Mouse (Mus musculus): ENCODE measurements at regions not wholly inside any gene's neighbourhood (a gene's known extent, or its start where the extent isn't known, plus 50 kb on each side); places are given as distances from the start of the nearest gene placed in this dataset.

GRCm38 (mm10) chr17:41990804-41991203, 324.9 kb upstream of the Ptchd4 start:
- Histone ChIP-seq H3K27ac (ENCODE audit: insufficient read depth, low read length) (no peak overlapping the region), H3K27me3 (ENCODE audit: control insufficient read depth, insufficient read depth, low read length) (no peaks in the 10 kb centered on the region), H3K4me1 (ENCODE audit: control insufficient read depth, insufficient read depth, low read length) (no peaks in the 10 kb centered on the region), H3K4me3 (replicated peaks; ENCODE audit: insufficient read depth, low read depth, low read length) (no peak overlapping the region)
- no peak for DNase-seq
- no peak for TF ChIP-seq CTCF (IDR thresholded peaks at IDR 0.05; ENCODE audit: borderline replicate concordance, insufficient read depth, low read depth, low read length)
- no peak for TF ChIP-seq POLR2A (IDR thresholded peaks at IDR 0.05; ENCODE audit: borderline replicate concordance, insufficient read depth, low read length)
- 90% methylated on average over 9 of the region's 9 CpGs for WGBS

- TF ChIP-seq POLR2A (IDR thresholded peaks at IDR 0.05; ENCODE audit: borderline replicate concordance, insufficient read depth, low read length) (no peak), CTCF (IDR thresholded peaks at IDR 0.05; ENCODE audit: borderline replicate concordance, insufficient read depth, low read depth, low read length) (no peak)
- no peak for DNase-seq
Observed at GRCm38 (mm10) chr17:42008415-42008814, 307.3 kb upstream of the Ptchd4 start.

GRCm38 (mm10) chr17:42024295-42024694, 291.5 kb upstream of the Ptchd4 start:
- no peak overlapping the region for H3K27ac ChIP-seq (ENCODE audit: insufficient read depth, low read length)
- no peak for DNase-seq
- WGBS, result 63% methylated on average over 2 of the region's 2 CpGs
- peaks cover 5% of the 10 kb centered on the region for H3K4me1 ChIP-seq (ENCODE audit: control insufficient read depth, insufficient read depth, low read length)
- no peak overlapping the region for H3K4me3 ChIP-seq (replicated peaks; ENCODE audit: insufficient read depth, low read depth, low read length)
- no peaks in the 10 kb centered on the region for H3K27me3 ChIP-seq (ENCODE audit: control insufficient read depth, insufficient read depth, low read length)
- TF ChIP-seq CTCF (IDR thresholded peaks at IDR 0.05; ENCODE audit: borderline replicate concordance, insufficient read depth, low read depth, low read length) (no peak), POLR2A (IDR thresholded peaks at IDR 0.05; ENCODE audit: borderline replicate concordance, insufficient read depth, low read length) (no peak)

More at GRCm38 (mm10) chr17:42008415-42008814, 307.3 kb upstream of the Ptchd4 start:
- Histone ChIP-seq H3K4me3 (replicated peaks; ENCODE audit: insufficient read depth, low read depth, low read length) (no peak overlapping the region), H3K27ac (ENCODE audit: insufficient read depth, low read length) (no peak overlapping the region), H3K4me1 (ENCODE audit: control insufficient read depth, insufficient read depth, low read length) (no peaks in the 10 kb centered on the region), H3K27me3 (ENCODE audit: control insufficient read depth, insufficient read depth, low read length) (no peaks in the 10 kb centered on the region)

- H3K27ac ChIP-seq (ENCODE audit: insufficient read depth, low read length), result no peak overlapping the region
- TF ChIP-seq POLR2A (IDR thresholded peaks at IDR 0.05; ENCODE audit: borderline replicate concordance, insufficient read depth, low read length) (no peak), CTCF (IDR thresholded peaks at IDR 0.05; ENCODE audit: borderline replicate concordance, insufficient read depth, low read depth, low read length) (no peak)
- no peaks in the 10 kb centered on the region for H3K27me3 ChIP-seq (ENCODE audit: control insufficient read depth, insufficient read depth, low read length)
- no peak for DNase-seq
- no peak overlapping the region for H3K4me3 ChIP-seq (replicated peaks; ENCODE audit: insufficient read depth, low read depth, low read length)
- peaks cover 5% of the 10 kb centered on the region for H3K4me1 ChIP-seq (ENCODE audit: control insufficient read depth, insufficient read depth, low read length)
Observed at GRCm38 (mm10) chr17:42027253-42027652, 288.5 kb upstream of the Ptchd4 start.

GRCm38 (mm10) chr17:42029452-42029851, 286.3 kb upstream of the Ptchd4 start:
- 14% methylated on average over 3 of the region's 3 CpGs for WGBS

GRCm38 (mm10) chr17:42037089-42037488, 278.7 kb upstream of the Ptchd4 start:
- no peak for DNase-seq
- 90% methylated on average over 2 of the region's 2 CpGs for WGBS
- Histone ChIP-seq H3K27ac (ENCODE audit: insufficient read depth, low read length) (no peak overlapping the region), H3K27me3 (ENCODE audit: control insufficient read depth, insufficient read depth, low read length) (no peaks in the 10 kb centered on the region), H3K4me3 (replicated peaks; ENCODE audit: insufficient read depth, low read depth, low read length) (no peak overlapping the region), H3K4me1 (ENCODE audit: control insufficient read depth, insufficient read depth, low read length) (no peaks in the 10 kb centered on the region)
- no peak for TF ChIP-seq POLR2A (IDR thresholded peaks at IDR 0.05; ENCODE audit: borderline replicate concordance, insufficient read depth, low read length)
- no peak for TF ChIP-seq CTCF (IDR thresholded peaks at IDR 0.05; ENCODE audit: borderline replicate concordance, insufficient read depth, low read depth, low read length)

More at GRCm38 (mm10) chr17:42029452-42029851, 286.3 kb upstream of the Ptchd4 start:
- Histone ChIP-seq H3K27me3 (ENCODE audit: control insufficient read depth, insufficient read depth, low read length) (no peaks in the 10 kb centered on the region), H3K27ac (ENCODE audit: insufficient read depth, low read length) (no peak overlapping the region), H3K4me3 (replicated peaks; ENCODE audit: insufficient read depth, low read depth, low read length) (no peak overlapping the region), H3K4me1 (ENCODE audit: control insufficient read depth, insufficient read depth, low read length) (peaks cover 5% of the 10 kb centered on the region)
- TF ChIP-seq CTCF (IDR thresholded peaks at IDR 0.05; ENCODE audit: borderline replicate concordance, insufficient read depth, low read depth, low read length) (no peak), POLR2A (IDR thresholded peaks at IDR 0.05; ENCODE audit: borderline replicate concordance, insufficient read depth, low read length) (no peak)
- peak in 1 of 2 experiments; percentile 24 for DNase-seq

- Histone ChIP-seq H3K4me3 (replicated peaks; ENCODE audit: insufficient read depth, low read depth, low read length) (no peak overlapping the region), H3K27me3 (ENCODE audit: control insufficient read depth, insufficient read depth, low read length) (no peaks in the 10 kb centered on the region), H3K27ac (ENCODE audit: insufficient read depth, low read length) (no peak overlapping the region), H3K4me1 (ENCODE audit: control insufficient read depth, insufficient read depth, low read length) (no peaks in the 10 kb centered on the region)
- TF ChIP-seq CTCF (IDR thresholded peaks at IDR 0.05; ENCODE audit: borderline replicate concordance, insufficient read depth, low read depth, low read length) (no peak), POLR2A (IDR thresholded peaks at IDR 0.05; ENCODE audit: borderline replicate concordance, insufficient read depth, low read length) (no peak)
- DNase-seq, result no peak
- WGBS, result 73% methylated on average over 5 of the region's 5 CpGs
Observed at GRCm38 (mm10) chr17:42049779-42050515, 265.8 kb upstream of the Ptchd4 start.

GRCm38 (mm10) chr17:42090764-42091452, 224.8 kb upstream of the Ptchd4 start:
- DNase-seq, result peak; percentile 8 to 66
- Histone ChIP-seq H3K4me1 (ENCODE audit: control insufficient read depth, insufficient read depth, low read length) (peaks cover 4% of the 10 kb centered on the region; the same call in 1 of the 2 replicates), H3K27me3 (ENCODE audit: control insufficient read depth, insufficient read depth, low read length) (no peaks in the 10 kb centered on the region), H3K27ac (ENCODE audit: insufficient read depth, low read length) (no peak overlapping the region), H3K4me3 (replicated peaks; ENCODE audit: insufficient read depth, low read depth, low read length) (no peak overlapping the region)
- WGBS, result 12% methylated on average over 2 of the region's 2 CpGs
- TF ChIP-seq CTCF (IDR thresholded peaks at IDR 0.05; ENCODE audit: borderline replicate concordance, insufficient read depth, low read depth, low read length), result no peak

All from cerebellum, adult 2 months (tissue).